Mouse (Mus musculus): ENCODE data around the gene Plxnd1. TPM values are rescaled to one million over a fixed set of nuclear protein-coding genes. Genes with fewer than 3 reads are reported as not detected.

Gene Plxnd1
- polyA plus RNA-seq, 1 experiment = 66.1 TPM

DNA sequence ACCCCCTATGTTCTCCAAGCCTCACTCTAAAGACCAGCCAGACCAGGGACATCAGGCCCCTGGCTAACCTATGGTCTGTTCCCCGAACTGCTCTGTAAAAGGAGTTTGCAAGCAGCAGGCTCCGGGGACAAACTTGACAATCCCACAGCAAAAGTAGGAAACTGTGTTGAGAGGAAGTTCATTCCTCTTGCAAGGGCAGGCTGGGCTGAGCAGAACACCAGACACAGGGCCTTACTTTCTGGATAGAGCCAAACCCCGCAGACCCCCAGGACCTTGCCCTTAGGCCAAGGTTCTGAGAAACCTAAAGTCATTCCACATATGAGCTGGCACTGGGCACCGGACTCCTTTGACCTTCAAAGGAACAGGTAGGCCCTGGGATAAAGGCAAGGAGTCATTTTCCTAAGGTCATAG lies 731 bp upstream of the Plxnd1 start:
- WGBS = 57% methylated on average over 4 of the region's 4 CpGs
- no peak overlapping the region for H3K4me3 ChIP-seq (ENCODE audit: extremely low read depth, insufficient read depth, insufficient read length)
- peaks cover 23% of the 10 kb centered on the region for H3K4me1 ChIP-seq (ENCODE audit: control insufficient read depth, insufficient read depth, insufficient read length)
- H3K36me3 ChIP-seq (ENCODE audit: control insufficient read depth, insufficient read depth, low read length) = no peaks in the 10 kb centered on the region
- H3K27me3 ChIP-seq (ENCODE audit: control insufficient read depth, insufficient read depth, low read length) = peaks cover 11% of the 10 kb centered on the region
- DNase-seq (ENCODE audit: low read depth in 1 of 2, low spot score in 2 of 2) = no peak
- TF ChIP-seq POLR2A (IDR thresholded peaks at IDR 0.05; ENCODE audit: low read depth, low read length) = no peak
- no peak for TF ChIP-seq CTCF (IDR thresholded peaks at IDR 0.05; ENCODE audit: extremely low read depth, insufficient read depth, insufficient read length, insufficient replicate concordance)
- peak overlapping the region; percentile 54 for H3K27ac ChIP-seq (ENCODE audit: insufficient read depth, low read length)

DNA sequence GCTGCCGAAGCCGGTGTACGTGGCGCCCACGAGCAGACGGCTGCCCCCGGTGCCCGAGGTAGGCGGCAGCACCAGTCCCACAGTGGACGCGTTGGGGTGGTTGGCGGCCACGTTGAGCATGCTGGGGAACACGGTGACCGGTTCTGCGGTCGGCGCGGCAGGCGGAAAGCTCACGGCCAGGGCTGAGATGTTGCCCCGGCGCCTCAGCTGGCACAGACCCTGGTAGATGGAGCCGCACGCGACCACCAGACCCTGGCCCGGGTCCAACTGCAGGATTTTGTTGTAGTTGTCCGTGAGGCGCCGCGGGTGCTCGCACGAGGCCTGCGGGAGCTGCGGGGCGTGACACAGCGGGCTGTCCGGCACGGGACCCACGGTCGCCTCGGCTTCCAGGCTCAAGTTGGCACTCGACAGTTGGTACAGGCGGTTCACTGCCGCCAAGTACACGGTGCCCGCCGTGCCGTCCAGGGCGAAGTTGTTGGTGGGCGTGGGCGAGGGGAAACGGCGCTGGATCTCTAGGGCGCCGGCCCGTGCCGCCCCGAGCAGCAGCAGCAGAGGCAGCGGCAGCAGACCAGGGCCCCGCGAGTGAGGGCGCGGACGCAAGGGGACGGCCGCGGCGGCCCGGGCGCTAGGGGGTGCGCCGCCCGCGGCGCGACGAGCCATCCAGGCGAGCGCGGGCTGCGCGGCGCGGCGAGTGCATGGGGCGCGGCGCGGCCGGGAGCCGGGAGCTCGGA lies 494 bp downstream of the Plxnd1 start:
- peak in 1 of 2 experiments; percentile 37 for DNase-seq (ENCODE audit: low read depth in 1 of 2, low spot score in 2 of 2)
- TF ChIP-seq CTCF (IDR thresholded peaks at IDR 0.05; ENCODE audit: extremely low read depth, insufficient read depth, insufficient read length, insufficient replicate concordance) (no peak), POLR2A (IDR thresholded peaks at IDR 0.05; ENCODE audit: low read depth, low read length) (no peak)
- Histone ChIP-seq H3K4me3 (ENCODE audit: extremely low read depth, insufficient read depth, insufficient read length) (peak overlapping the region; percentile 64), H3K4me1 (ENCODE audit: control insufficient read depth, insufficient read depth, insufficient read length) (peaks cover 29% of the 10 kb centered on the region), H3K27me3 (ENCODE audit: control insufficient read depth, insufficient read depth, low read length) (peaks cover 11% of the 10 kb centered on the region), H3K36me3 (ENCODE audit: control insufficient read depth, insufficient read depth, low read length) (no peaks in the 10 kb centered on the region), H3K27ac (ENCODE audit: insufficient read depth, low read length) (peak overlapping the region; percentile 67)
- 3% methylated on average over 93 of the region's 93 CpGs for WGBS

GRCm38 (mm10) chr6:115993463-115994145 lies 1.2 kb downstream of the Plxnd1 start:
- 2% methylated on average over 84 of the region's 86 CpGs for WGBS
- Histone ChIP-seq H3K27ac (ENCODE audit: insufficient read depth, low read length) (peak overlapping the region; percentile 67), H3K4me1 (ENCODE audit: control insufficient read depth, insufficient read depth, insufficient read length) (peaks cover 32% of the 10 kb centered on the region), H3K27me3 (ENCODE audit: control insufficient read depth, insufficient read depth, low read length) (peaks cover 11% of the 10 kb centered on the region), H3K36me3 (ENCODE audit: control insufficient read depth, insufficient read depth, low read length) (no peaks in the 10 kb centered on the region), H3K4me3 (ENCODE audit: extremely low read depth, insufficient read depth, insufficient read length) (peak overlapping the region; percentile 64; the same call in 1 of the 2 replicates)
- DNase-seq (ENCODE audit: low read depth in 1 of 2, low spot score in 2 of 2) = no peak
- TF ChIP-seq CTCF (IDR thresholded peaks at IDR 0.05; ENCODE audit: extremely low read depth, insufficient read depth, insufficient read length, insufficient replicate concordance) = no peak
- no peak for TF ChIP-seq POLR2A (IDR thresholded peaks at IDR 0.05; ENCODE audit: low read depth, low read length)

DNA sequence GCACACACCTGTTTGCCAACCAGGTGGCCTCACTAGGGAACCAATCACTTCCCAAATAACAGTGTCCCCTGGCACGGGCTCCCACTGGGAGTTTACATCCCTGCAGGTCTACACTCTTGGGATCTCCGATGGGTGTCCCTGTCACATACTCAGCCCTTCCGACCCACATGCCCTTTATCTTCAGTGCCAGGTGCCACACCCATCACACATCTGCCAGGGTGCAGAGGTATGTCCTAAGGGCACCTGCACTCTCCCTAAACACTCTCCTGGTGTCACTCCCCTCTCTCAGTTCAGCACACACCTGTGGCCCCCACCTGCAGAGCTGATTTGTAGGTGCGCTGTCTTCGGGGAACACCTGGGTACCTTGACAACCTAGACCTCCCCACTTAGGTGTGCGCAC lies 1.8 kb downstream of the Plxnd1 start:
- peak overlapping the region; percentile 64 for H3K4me3 ChIP-seq (ENCODE audit: extremely low read depth, insufficient read depth, insufficient read length)
- DNase-seq (ENCODE audit: low read depth in 1 of 2, low spot score in 2 of 2) = no peak
- H3K27ac ChIP-seq (ENCODE audit: insufficient read depth, low read length) = no peak overlapping the region
- WGBS = 73% methylated on average over 6 of the region's 6 CpGs
- H3K4me1 ChIP-seq (ENCODE audit: control insufficient read depth, insufficient read depth, insufficient read length) = peaks cover 32% of the 10 kb centered on the region
- no peak for TF ChIP-seq CTCF (IDR thresholded peaks at IDR 0.05; ENCODE audit: extremely low read depth, insufficient read depth, insufficient read length, insufficient replicate concordance)
- TF ChIP-seq POLR2A (IDR thresholded peaks at IDR 0.05; ENCODE audit: low read depth, low read length) = no peak
- H3K36me3 ChIP-seq (ENCODE audit: control insufficient read depth, insufficient read depth, low read length) = no peaks in the 10 kb centered on the region
- H3K27me3 ChIP-seq (ENCODE audit: control insufficient read depth, insufficient read depth, low read length) = peaks cover 11% of the 10 kb centered on the region

GRCm38 (mm10) chr6:115991881-115992620 lies 2.8 kb downstream of the Plxnd1 start:
- Histone ChIP-seq H3K4me3 (ENCODE audit: extremely low read depth, insufficient read depth, insufficient read length) (peak overlapping the region; percentile 35), H3K4me1 (ENCODE audit: control insufficient read depth, insufficient read depth, insufficient read length) (peaks cover 41% of the 10 kb centered on the region), H3K27me3 (ENCODE audit: control insufficient read depth, insufficient read depth, low read length) (peaks cover 11% of the 10 kb centered on the region), H3K27ac (ENCODE audit: insufficient read depth, low read length) (peak overlapping the region; percentile 54; the same call in 1 of the 2 replicates), H3K36me3 (ENCODE audit: control insufficient read depth, insufficient read depth, low read length) (no peaks in the 10 kb centered on the region)
- TF ChIP-seq POLR2A (IDR thresholded peaks at IDR 0.05; ENCODE audit: low read depth, low read length) = no peak
- TF ChIP-seq CTCF (IDR thresholded peaks at IDR 0.05; ENCODE audit: extremely low read depth, insufficient read depth, insufficient read length, insufficient replicate concordance) = no peak
- 62% methylated on average over 10 of the region's 10 CpGs for WGBS
- no peak for DNase-seq (ENCODE audit: low read depth in 1 of 2, low spot score in 2 of 2)

GRCm38 (mm10) chr6:115991108-115991880 lies 3.5 kb downstream of the Plxnd1 start:
- Histone ChIP-seq H3K4me1 (ENCODE audit: control insufficient read depth, insufficient read depth, insufficient read length) (peaks cover 46% of the 10 kb centered on the region), H3K27ac (ENCODE audit: insufficient read depth, low read length) (peak overlapping the region; percentile 54), H3K27me3 (ENCODE audit: control insufficient read depth, insufficient read depth, low read length) (peaks cover 11% of the 10 kb centered on the region), H3K36me3 (ENCODE audit: control insufficient read depth, insufficient read depth, low read length) (no peaks in the 10 kb centered on the region), H3K4me3 (ENCODE audit: extremely low read depth, insufficient read depth, insufficient read length) (peak overlapping the region; percentile 35; the same call in 1 of the 2 replicates)
- no peak for TF ChIP-seq POLR2A (IDR thresholded peaks at IDR 0.05; ENCODE audit: low read depth, low read length)
- TF ChIP-seq CTCF (IDR thresholded peaks at IDR 0.05; ENCODE audit: extremely low read depth, insufficient read depth, insufficient read length, insufficient replicate concordance) = no peak
- DNase-seq (ENCODE audit: low read depth in 1 of 2, low spot score in 2 of 2) = no peak
- WGBS = 37% methylated on average over 13 of the region's 13 CpGs
